Mouse (Mus musculus): ENCODE measurements at regions not wholly inside any gene's neighbourhood (a gene's known extent, or its start where the extent isn't known, plus 50 kb on each side); places are given as distances from the start of the nearest gene placed in this dataset.

DNA sequence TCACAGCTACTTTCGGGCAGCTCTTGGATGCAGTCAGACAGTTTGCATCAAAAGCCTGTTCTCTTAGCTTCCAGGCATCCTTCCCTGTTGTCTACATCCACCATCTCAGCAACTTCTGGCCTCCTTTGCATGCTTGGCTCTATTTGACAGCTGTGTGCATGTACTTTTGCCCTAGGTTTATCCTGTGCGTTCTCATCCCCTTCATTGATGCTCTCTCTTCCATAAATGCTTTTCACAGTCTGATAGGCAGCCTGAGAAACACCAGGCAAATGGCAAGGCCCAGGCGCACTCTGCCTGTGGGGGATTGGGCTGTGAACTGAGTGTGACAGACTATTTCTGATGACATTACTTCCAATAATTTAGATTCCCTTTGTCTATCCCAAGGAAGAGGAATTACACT, 364.9 kb upstream of the Dcn start:
- H3K27me3 ChIP-seq (replicated peaks; ENCODE audit: control insufficient read depth, insufficient read depth, low read length), result no peaks in the 10 kb centered on the region
- no peak for ATAC-seq
- WGBS, result 71% methylated on average over 3 of the region's 3 CpGs
- no peak overlapping the region for H3K4me3 ChIP-seq (ENCODE audit: low read depth, low read length)
- DNase-seq (ENCODE audit: low spot score), result no peak
- no peak overlapping the region for H3K4me2 ChIP-seq (ENCODE audit: low read length)
- H3K4me1 ChIP-seq (ENCODE audit: control insufficient read depth, insufficient read depth, low read length), result no peaks in the 10 kb centered on the region
- H3K9me3 ChIP-seq (replicated peaks; ENCODE audit: control insufficient read depth, low read length), result no peaks in the 10 kb centered on the region
- no peak overlapping the region for H3K9ac ChIP-seq (ENCODE audit: low read length)
- no peaks in the 10 kb centered on the region for H3K36me3 ChIP-seq (ENCODE audit: control insufficient read depth, insufficient read depth, low read length)
- H3K27ac ChIP-seq (ENCODE audit: low read depth, low read length), result no peak overlapping the region

- H3K4me3 ChIP-seq (ENCODE audit: low read depth, low read length), result no peak overlapping the region
- H3K36me3 ChIP-seq (ENCODE audit: control insufficient read depth, insufficient read depth, low read length), result no peaks in the 10 kb centered on the region
- H3K4me2 ChIP-seq (ENCODE audit: low read length), result no peak overlapping the region
- WGBS, result 30% methylated on average over 1 of the region's 1 CpGs
- ATAC-seq, result peak; percentile 90
- no peaks in the 10 kb centered on the region for H3K27me3 ChIP-seq (replicated peaks; ENCODE audit: control insufficient read depth, insufficient read depth, low read length)
- H3K4me1 ChIP-seq (ENCODE audit: control insufficient read depth, insufficient read depth, low read length), result no peaks in the 10 kb centered on the region
- H3K27ac ChIP-seq (ENCODE audit: low read depth, low read length), result no peak overlapping the region
- DNase-seq (ENCODE audit: low spot score), result peak; percentile 79
- no peak overlapping the region for H3K9ac ChIP-seq (ENCODE audit: low read length)
- H3K9me3 ChIP-seq (replicated peaks; ENCODE audit: control insufficient read depth, low read length), result no peaks in the 10 kb centered on the region
These were observed 356.7 kb upstream of the Dcn start for GRCm38 (mm10) chr10:97122693-97123092.

- H3K27ac ChIP-seq (ENCODE audit: low read depth, low read length), result no peak overlapping the region
- DNase-seq (ENCODE audit: low spot score) (no peak), ATAC-seq (no peak)
- no peaks in the 10 kb centered on the region for H3K27me3 ChIP-seq (replicated peaks; ENCODE audit: control insufficient read depth, insufficient read depth, low read length)
- H3K36me3 ChIP-seq (ENCODE audit: control insufficient read depth, insufficient read depth, low read length), result no peaks in the 10 kb centered on the region
- H3K9ac ChIP-seq (ENCODE audit: low read length), result no peak overlapping the region
- no peaks in the 10 kb centered on the region for H3K9me3 ChIP-seq (replicated peaks; ENCODE audit: control insufficient read depth, low read length)
- H3K4me3 ChIP-seq (ENCODE audit: low read depth, low read length), result no peak overlapping the region
- no peak overlapping the region for H3K4me2 ChIP-seq (ENCODE audit: low read length)
- 78% methylated on average over 2 of the region's 2 CpGs for WGBS
- no peaks in the 10 kb centered on the region for H3K4me1 ChIP-seq (ENCODE audit: control insufficient read depth, insufficient read depth, low read length)
These were observed 337.8 kb upstream of the Dcn start for GRCm38 (mm10) chr10:97141561-97141960.

DNA sequence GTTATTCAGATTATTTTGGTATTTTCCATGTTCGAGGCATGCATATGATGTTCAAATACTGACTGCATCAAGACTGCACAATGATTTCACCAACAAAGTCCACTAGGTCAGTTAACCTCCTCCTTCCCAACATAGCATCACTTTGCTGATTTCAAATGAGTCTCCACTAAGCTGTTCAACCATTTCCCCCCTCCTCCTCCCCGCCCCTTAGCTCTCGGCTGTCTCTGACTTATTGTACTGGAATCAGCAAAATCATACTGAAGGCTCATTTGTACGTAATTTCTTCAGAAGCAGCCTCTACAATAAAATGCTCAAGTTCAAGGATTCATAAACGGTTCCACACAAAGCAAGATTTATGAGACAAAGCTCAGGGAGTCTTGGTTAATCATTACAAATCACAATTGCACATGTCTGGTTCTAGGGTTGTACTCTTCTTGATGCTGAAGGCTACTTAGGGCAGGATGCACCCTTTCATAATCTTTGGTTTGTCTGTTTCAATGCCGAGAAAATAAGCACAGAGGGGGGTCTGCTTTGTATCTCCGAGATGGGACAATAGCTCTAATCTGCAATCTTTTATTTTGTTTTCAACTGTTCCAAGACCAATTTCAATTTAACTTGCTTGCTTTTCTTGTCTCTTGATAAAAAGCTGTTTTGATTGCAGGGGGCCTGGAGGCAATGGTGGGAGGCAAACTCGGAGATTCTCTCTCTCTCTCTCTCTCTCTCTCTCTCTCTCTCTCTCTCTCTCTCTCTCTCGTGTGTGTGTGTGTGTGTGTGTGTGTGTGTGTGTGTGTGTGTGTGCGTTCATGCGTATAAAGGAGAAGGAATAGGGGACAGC, 320.6 kb upstream of the Dcn start:
- peak; percentile 37 for ATAC-seq
- H3K36me3 ChIP-seq (ENCODE audit: control insufficient read depth, insufficient read depth, low read length), result no peaks in the 10 kb centered on the region
- H3K4me1 ChIP-seq (ENCODE audit: control insufficient read depth, insufficient read depth, low read length), result peaks cover 6% of the 10 kb centered on the region; the same call in 1 of the 2 replicates
- H3K4me3 ChIP-seq (ENCODE audit: low read depth, low read length), result no peak overlapping the region
- WGBS, result 31% methylated on average over 11 of the region's 11 CpGs
- H3K4me2 ChIP-seq (ENCODE audit: low read length), result 0 out of 2 replicates have a peak overlapping the region, but pooled peaks have one; percentile 12
- DNase-seq (ENCODE audit: low spot score), result peak; percentile 50
- H3K9me3 ChIP-seq (replicated peaks; ENCODE audit: control insufficient read depth, low read length), result no peaks in the 10 kb centered on the region
- H3K9ac ChIP-seq (ENCODE audit: low read length), result no peak overlapping the region
- peak overlapping the region; percentile 48; the same call in 1 of the 2 replicates for H3K27ac ChIP-seq (ENCODE audit: low read depth, low read length)
- no peaks in the 10 kb centered on the region for H3K27me3 ChIP-seq (replicated peaks; ENCODE audit: control insufficient read depth, insufficient read depth, low read length)

- Histone ChIP-seq H3K4me1 (ENCODE audit: control insufficient read depth, insufficient read depth, low read length) (peaks cover 6% of the 10 kb centered on the region; the same call in 1 of the 2 replicates), H3K36me3 (ENCODE audit: control insufficient read depth, insufficient read depth, low read length) (no peaks in the 10 kb centered on the region), H3K4me2 (ENCODE audit: low read length) (0 out of 2 replicates have a peak overlapping the region, but pooled peaks have one; percentile 12), H3K27ac (ENCODE audit: low read depth, low read length) (peak overlapping the region; percentile 48; the same call in 1 of the 2 replicates), H3K9me3 (replicated peaks; ENCODE audit: control insufficient read depth, low read length) (no peaks in the 10 kb centered on the region), H3K9ac (ENCODE audit: low read length) (no peak overlapping the region), H3K4me3 (ENCODE audit: low read depth, low read length) (no peak overlapping the region), H3K27me3 (replicated peaks; ENCODE audit: control insufficient read depth, insufficient read depth, low read length) (no peaks in the 10 kb centered on the region)
- peak; percentile 35 for ATAC-seq
- DNase-seq (ENCODE audit: low spot score), result peak; percentile 58
- 24% methylated on average over 1 of the region's 1 CpGs for WGBS
These were observed 320.0 kb upstream of the Dcn start for GRCm38 (mm10) chr10:97159396-97159760.

DNA sequence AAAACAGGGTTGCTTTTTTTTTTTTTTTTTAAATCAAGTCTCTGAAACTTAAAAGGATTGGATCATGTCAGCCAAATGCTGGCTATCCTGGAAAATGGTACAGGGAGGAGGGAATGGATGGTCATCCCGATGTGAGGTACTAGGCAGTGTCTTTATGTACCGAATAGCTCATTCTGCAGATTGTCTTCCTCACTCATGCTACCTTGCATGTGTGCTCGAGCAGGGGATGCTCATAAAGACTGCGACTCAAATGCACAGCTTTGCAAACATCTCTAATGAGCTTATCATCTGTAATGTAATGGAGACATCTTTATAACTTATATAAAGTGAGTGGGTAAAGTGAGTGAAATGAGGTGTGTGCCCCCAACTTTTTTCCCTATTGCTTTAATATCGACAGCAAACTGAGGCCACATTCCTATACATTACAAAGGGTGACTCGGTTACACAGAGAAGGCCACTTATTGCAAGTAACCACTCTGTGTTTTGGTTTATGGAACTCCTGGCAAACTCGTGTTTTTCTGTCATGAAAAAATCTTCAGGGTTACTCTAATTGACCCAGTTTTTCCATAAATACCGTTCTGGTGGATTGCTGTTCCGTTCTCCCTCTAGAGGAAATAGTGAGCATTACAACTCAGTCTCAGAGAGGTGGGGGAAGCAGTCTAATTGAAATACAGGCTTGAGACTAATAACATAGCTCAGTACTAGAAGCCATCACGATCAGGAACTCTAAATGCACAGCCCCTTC, 319.4 kb upstream of the Dcn start:
- ATAC-seq, result peak; percentile 51; the same call in 1 of the 2 replicates
- Histone ChIP-seq H3K4me1 (ENCODE audit: control insufficient read depth, insufficient read depth, low read length) (peaks cover 6% of the 10 kb centered on the region; the same call in 1 of the 2 replicates), H3K36me3 (ENCODE audit: control insufficient read depth, insufficient read depth, low read length) (no peaks in the 10 kb centered on the region), H3K4me2 (ENCODE audit: low read length) (no peak overlapping the region), H3K9ac (ENCODE audit: low read length) (no peak overlapping the region), H3K4me3 (ENCODE audit: low read depth, low read length) (no peak overlapping the region), H3K27me3 (replicated peaks; ENCODE audit: control insufficient read depth, insufficient read depth, low read length) (no peaks in the 10 kb centered on the region), H3K27ac (ENCODE audit: low read depth, low read length) (0 out of 2 replicates have a peak overlapping the region, but pooled peaks have one; percentile 48), H3K9me3 (replicated peaks; ENCODE audit: control insufficient read depth, low read length) (no peaks in the 10 kb centered on the region)
- WGBS, result 52% methylated on average over 10 of the region's 10 CpGs
- peak; percentile 83 for DNase-seq (ENCODE audit: low spot score)

DNA sequence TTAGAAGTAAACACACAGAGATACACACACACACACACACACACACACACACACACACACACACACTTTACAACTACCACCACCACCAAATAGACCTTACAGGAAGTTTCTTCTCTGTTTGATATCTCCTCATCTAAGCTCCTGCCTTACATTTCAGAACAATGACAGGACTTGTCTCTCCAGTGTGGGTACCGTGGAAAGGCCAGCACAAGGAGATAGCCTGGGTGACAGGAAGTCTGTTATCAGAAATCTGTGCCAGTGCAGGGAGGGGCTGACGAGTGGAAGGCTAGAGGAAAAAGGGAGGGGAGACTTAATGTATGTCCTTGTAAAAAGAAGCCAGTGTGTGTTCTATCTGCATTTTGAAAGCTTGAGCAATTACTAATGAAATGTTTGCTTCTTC, 318.5 kb upstream of the Dcn start:
- no peak overlapping the region for H3K9ac ChIP-seq (ENCODE audit: low read length)
- H3K36me3 ChIP-seq (ENCODE audit: control insufficient read depth, insufficient read depth, low read length), result no peaks in the 10 kb centered on the region
- no peaks in the 10 kb centered on the region for H3K9me3 ChIP-seq (replicated peaks; ENCODE audit: control insufficient read depth, low read length)
- peaks cover 6% of the 10 kb centered on the region; the same call in 1 of the 2 replicates for H3K4me1 ChIP-seq (ENCODE audit: control insufficient read depth, insufficient read depth, low read length)
- DNase-seq (ENCODE audit: low spot score) (no peak), ATAC-seq (no peak)
- no peak overlapping the region for H3K4me3 ChIP-seq (ENCODE audit: low read depth, low read length)
- H3K27me3 ChIP-seq (replicated peaks; ENCODE audit: control insufficient read depth, insufficient read depth, low read length), result no peaks in the 10 kb centered on the region
- H3K27ac ChIP-seq (ENCODE audit: low read depth, low read length), result no peak overlapping the region
- WGBS, result 57% methylated on average over 2 of the region's 2 CpGs
- no peak overlapping the region for H3K4me2 ChIP-seq (ENCODE audit: low read length)

- H3K9ac ChIP-seq (ENCODE audit: low read length), result no peak overlapping the region
- DNase-seq (ENCODE audit: low spot score) (peak; percentile 46), ATAC-seq (no peak; the same call in 1 of the 2 replicates)
- 68% methylated on average over 3 of the region's 3 CpGs for WGBS
- H3K4me1 ChIP-seq (ENCODE audit: control insufficient read depth, insufficient read depth, low read length), result no peaks in the 10 kb centered on the region
- H3K27me3 ChIP-seq (replicated peaks; ENCODE audit: control insufficient read depth, insufficient read depth, low read length), result no peaks in the 10 kb centered on the region
- H3K4me3 ChIP-seq (ENCODE audit: low read depth, low read length), result no peak overlapping the region
- H3K27ac ChIP-seq (ENCODE audit: low read depth, low read length), result no peak overlapping the region
- no peaks in the 10 kb centered on the region for H3K36me3 ChIP-seq (ENCODE audit: control insufficient read depth, insufficient read depth, low read length)
- H3K4me2 ChIP-seq (ENCODE audit: low read length), result no peak overlapping the region
- H3K9me3 ChIP-seq (replicated peaks; ENCODE audit: control insufficient read depth, low read length), result no peaks in the 10 kb centered on the region
These were observed 300.9 kb upstream of the Dcn start for GRCm38 (mm10) chr10:97178468-97178867.

GRCm38 (mm10) chr10:97189696-97190095, 289.7 kb upstream of the Dcn start:
- Histone ChIP-seq H3K9me3 (replicated peaks; ENCODE audit: control insufficient read depth, low read length) (no peaks in the 10 kb centered on the region), H3K4me3 (ENCODE audit: low read depth, low read length) (no peak overlapping the region), H3K4me2 (ENCODE audit: low read length) (no peak overlapping the region), H3K27me3 (replicated peaks; ENCODE audit: control insufficient read depth, insufficient read depth, low read length) (no peaks in the 10 kb centered on the region), H3K27ac (ENCODE audit: low read depth, low read length) (no peak overlapping the region), H3K4me1 (ENCODE audit: control insufficient read depth, insufficient read depth, low read length) (no peaks in the 10 kb centered on the region), H3K9ac (ENCODE audit: low read length) (no peak overlapping the region), H3K36me3 (ENCODE audit: control insufficient read depth, insufficient read depth, low read length) (no peaks in the 10 kb centered on the region)
- no peak for DNase-seq (ENCODE audit: low spot score)
- ATAC-seq, result no peak
